Mouse (Mus musculus) hindbrain, postnatal 0 days (tissue): ENCODE measurements around the gene Armc12. TPM values are rescaled to one million over a fixed set of nuclear protein-coding genes. Genes with fewer than 3 reads are reported as not detected.

Source experiments
- ATAC-seq: fragments of 200-750 bp; cut with Nextera tagmentation; 2 replicates; pipeline ENCODE4 v1.8.0; 2017; ENCODE audit warnings: mild to moderate bottlenecking, moderate TSS enrichment, moderate library complexity
- DNase-seq: peaks from one replicate; pipeline ENCODE4 v3.0.0-alpha.2; 2015; ENCODE audit warnings: low spot score
- H3K27ac ChIP-seq: fragments of 300-500 bp; sonication (generic); 2 replicates; pipeline ENCODE4 v1.5.1; 2014; ENCODE audit warnings: mild to moderate bottlenecking
- H3K27me3 ChIP-seq: fragments of 300-500 bp; sonication (generic); 2 replicates; pipeline ENCODE4 v1.6.1; 2014; ENCODE audit warnings: low read length, mixed read lengths; ENCODE audit not compliant: insufficient read depth
- H3K36me3 ChIP-seq: fragments of 300-500 bp; sonication (generic); 2 replicates; pipeline ENCODE4 v1.6.1; 2014; ENCODE audit warnings: low read length, mixed read lengths; ENCODE audit not compliant: insufficient read depth
- H3K4me1 ChIP-seq: fragments of 300-500 bp; sonication (generic); 2 replicates; pipeline ENCODE4 v1.6.1; 2014; ENCODE audit warnings: antibody characterized with exemption, low read length, mixed read lengths; ENCODE audit not compliant: insufficient read depth
- H3K4me2 ChIP-seq: fragments of 300-500 bp; sonication (generic); 2 replicates; pipeline ENCODE4 v1.6.1; 2014; ENCODE audit warnings: low read depth, mild to moderate bottlenecking, low read length, moderate library complexity, mixed read lengths
- H3K4me3 ChIP-seq: fragments of 300-500 bp; sonication (generic); 2 replicates; pipeline ENCODE4 v1.5.1; 2014; ENCODE audit warnings: low read length
- H3K9ac ChIP-seq: fragments of 300-500 bp; sonication (generic); replicated peaks from 2 replicates; pipeline ENCODE4 v1.6.1; 2014; ENCODE audit warnings: mild to moderate bottlenecking, low read length, moderate library complexity, mixed read lengths
- H3K9me3 ChIP-seq: fragments of 300-500 bp; sonication (generic); 2 replicates; pipeline ENCODE4 v1.6.1; 2016; ENCODE audit warnings: low read length, mixed read lengths
- CTCF ChIP-seq: IDR thresholded peaks from 2 replicates; pipeline ENCODE4 v1.5.1; 2016; ENCODE audit warnings: antibody characterized with exemption, control low read depth, low read depth
- WGBS: fragments of 180-500 bp; shearing (Covaris S2); extraction: QIAGEN DNeasy Blood & Tissue Kit; methylation state at CpG from one replicate; pipeline ENCODE4 v1.1.7; 2014; 5-methylcytosine and 5-hydroxymethylcytosine counted together
- polyA plus RNA-seq: library from polyadenylated mRNA; unstranded; fragments of >200 nt; fragmentation: Nextera tagmentation; extraction: Ambion mirVana; gene quantifications from 2 replicates; pipeline ENCODE4 v1.2.1, GENCODE M21; 2015
- total RNA-seq: library from RNA; depleted of rRNA; stranded (reverse); fragments of >200 nt; gene quantifications from 2 replicates; pipeline ENCODE4 v1.2.3, GENCODE M21; 2014

Armc12 gene
- total and polyA plus RNA-seq, 2 experiments from 2014 or later = not detected

GRCm38 (mm10) chr17:28528043-28528351 is 2.6 kb upstream of the Armc12 start:
- TF ChIP-seq CTCF = peak; percentile 99
- peak; percentile 61; the same call in 1 of the 2 replicates for ATAC-seq
- WGBS = 3% methylated on average over 6 of the region's 6 CpGs

GRCm38 (mm10) chr17:28529116-28529515 is 1.5 kb upstream of the Armc12 start:
- no peak for TF ChIP-seq CTCF

More at GRCm38 (mm10) chr17:28528043-28528351, 2.6 kb upstream of the Armc12 start:
- H3K36me3 ChIP-seq = no peaks in the 10 kb centered on the region
- H3K4me2 ChIP-seq = 0 out of 2 replicates have a peak overlapping the region, but pooled peaks have one; percentile 16
- no peak overlapping the region for H3K27ac ChIP-seq
- no peak overlapping the region for H3K4me3 ChIP-seq
- H3K27me3 ChIP-seq = no peaks in the 10 kb centered on the region
- H3K4me1 ChIP-seq = peaks cover 6% of the 10 kb centered on the region; the same call in 1 of the 2 replicates
- H3K9ac ChIP-seq = no peak overlapping the region
- DNase-seq = peak; percentile 92
- H3K9me3 ChIP-seq = no peaks in the 10 kb centered on the region

GRCm38 (mm10) chr17:28531946-28532345 is 1.3 kb downstream of the Armc12 start:
- Histone ChIP-seq H3K4me2 (0 out of 2 replicates have a peak overlapping the region, but pooled peaks have one; percentile 5), H3K36me3 (no peaks in the 10 kb centered on the region), H3K9ac (no peak overlapping the region), H3K4me3 (no peak overlapping the region), H3K27ac (no peak overlapping the region), H3K4me1 (no peaks in the 10 kb centered on the region), H3K9me3 (no peaks in the 10 kb centered on the region), H3K27me3 (no peaks in the 10 kb centered on the region)
- WGBS = 18% methylated on average over 18 of the region's 18 CpGs
- TF ChIP-seq CTCF = no peak
- no peak for DNase-seq
- ATAC-seq = no peak

More at GRCm38 (mm10) chr17:28529116-28529515, 1.5 kb upstream of the Armc12 start:
- Histone ChIP-seq H3K9me3 (no peaks in the 10 kb centered on the region), H3K36me3 (no peaks in the 10 kb centered on the region), H3K4me1 (peaks cover 2% of the 10 kb centered on the region; the same call in 1 of the 2 replicates), H3K4me3 (no peak overlapping the region), H3K27ac (no peak overlapping the region), H3K4me2 (no peak overlapping the region), H3K27me3 (no peaks in the 10 kb centered on the region), H3K9ac (no peak overlapping the region)
- DNase-seq (no peak), ATAC-seq (no peak)
- 72% methylated on average over 4 of the region's 4 CpGs for WGBS

- Histone ChIP-seq H3K4me2 (no peak overlapping the region), H3K27ac (no peak overlapping the region), H3K9ac (no peak overlapping the region), H3K4me3 (no peak overlapping the region), H3K36me3 (no peaks in the 10 kb centered on the region), H3K27me3 (no peaks in the 10 kb centered on the region), H3K4me1 (no peaks in the 10 kb centered on the region), H3K9me3 (no peaks in the 10 kb centered on the region)
- WGBS = 90% methylated on average over 7 of the region's 7 CpGs
- no peak for TF ChIP-seq CTCF
- no peak for ATAC-seq
- DNase-seq = no peak
Observed at GRCm38 (mm10) chr17:28532557-28532956, 2.0 kb downstream of the Armc12 start.

GRCm38 (mm10) chr17:28533327-28533726 is 2.7 kb downstream of the Armc12 start:
- TF ChIP-seq CTCF = no peak
- no peaks in the 10 kb centered on the region for H3K4me1 ChIP-seq
- 92% methylated on average over 13 of the region's 13 CpGs for WGBS

GRCm38 (mm10) chr17:28537881-28538280 is 7.3 kb downstream of the Armc12 start:
- Histone ChIP-seq H3K27ac (no peak overlapping the region), H3K4me2 (no peak overlapping the region), H3K9ac (no peak overlapping the region), H3K4me1 (no peaks in the 10 kb centered on the region), H3K4me3 (no peak overlapping the region), H3K27me3 (no peaks in the 10 kb centered on the region), H3K9me3 (no peaks in the 10 kb centered on the region), H3K36me3 (no peaks in the 10 kb centered on the region)
- ATAC-seq = no peak
- 0 out of 2 replicates have a peak, but pooled peaks have one; percentile 4 for TF ChIP-seq CTCF
- WGBS = 48% methylated on average over 12 of the region's 12 CpGs
- no peak for DNase-seq

More at GRCm38 (mm10) chr17:28533327-28533726, 2.7 kb downstream of the Armc12 start:
- H3K27ac ChIP-seq = no peak overlapping the region
- no peak overlapping the region for H3K9ac ChIP-seq
- ATAC-seq (no peak), DNase-seq (no peak)
- no peaks in the 10 kb centered on the region for H3K27me3 ChIP-seq
- H3K4me2 ChIP-seq = no peak overlapping the region
- H3K9me3 ChIP-seq = no peaks in the 10 kb centered on the region
- no peak overlapping the region for H3K4me3 ChIP-seq
- no peaks in the 10 kb centered on the region for H3K36me3 ChIP-seq

GRCm38 (mm10) chr17:28546925-28547324 is 16.3 kb downstream of the Armc12 start:
- Histone ChIP-seq H3K9me3 (no peaks in the 10 kb centered on the region), H3K4me3 (no peak overlapping the region), H3K27ac (no peak overlapping the region), H3K27me3 (no peaks in the 10 kb centered on the region), H3K36me3 (no peaks in the 10 kb centered on the region), H3K9ac (no peak overlapping the region), H3K4me2 (no peak overlapping the region), H3K4me1 (no peaks in the 10 kb centered on the region)
- no peak for TF ChIP-seq CTCF
- no peak for ATAC-seq
- DNase-seq = no peak
- WGBS = 88% methylated on average over 1 of the region's 1 CpGs
